Mouse (Mus musculus) erythroblast, embryonic 14.5 days (primary cell): ENCODE measurements around the gene Vmn1r88.

Source experiments
- GATA1 ChIP-seq: IDR thresholded peaks from 2 replicates; pipeline ENCODE4 v1.6.1; 2012; ENCODE audit warnings: low read length, inconsistent platforms, mixed read lengths
- TAL1 ChIP-seq: IDR thresholded peaks from 3 replicates; pipeline ENCODE4 v1.6.1; 2012; ENCODE audit warnings: low read length, inconsistent platforms, mixed read lengths

GRCm38 (mm10) chr7:13137340-13137739 lies 22.0 kb upstream of the Vmn1r88 start:
- no peak for TF ChIP-seq GATA1
- no peak for TF ChIP-seq TAL1
